Mouse (Mus musculus): ENCODE results near the gene Ppat.
A peak's percentile ranks its signal among the peaks of the same experiment; 100 is the strongest.

The Ppat gene

DNA sequence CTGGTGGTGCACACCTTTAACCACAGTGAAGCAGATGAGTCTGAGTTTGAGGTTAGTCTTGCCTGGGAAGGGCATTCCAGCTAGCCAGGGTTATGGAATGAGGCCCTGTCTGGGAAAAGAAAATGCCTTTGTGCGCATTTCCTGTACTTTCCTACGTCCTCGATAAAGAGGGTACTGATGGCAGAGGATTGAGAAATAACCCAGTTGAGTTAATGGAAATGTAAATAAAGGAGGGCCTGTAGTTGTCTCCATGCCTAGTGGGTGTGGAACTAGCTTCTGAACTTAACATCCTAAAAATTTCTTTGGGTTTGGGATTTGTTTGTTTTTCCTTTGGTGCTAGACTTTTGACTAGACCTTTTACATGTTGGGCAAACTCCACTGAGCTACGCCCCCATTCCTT lies 4.1 kb upstream of the Ppat start:
- Histone ChIP-seq H3K36me3 (ENCODE audit: control insufficient read depth, insufficient read depth, low read length, poor library complexity, severe bottlenecking) (peaks cover 9% of the 10 kb centered on the region), H3K27me3 (ENCODE audit: control insufficient read depth, insufficient read depth, low read length, poor library complexity, severe bottlenecking) (no peaks in the 10 kb centered on the region)
- DNase-seq (ENCODE audit: low read depth, low spot score): no peak

DNA sequence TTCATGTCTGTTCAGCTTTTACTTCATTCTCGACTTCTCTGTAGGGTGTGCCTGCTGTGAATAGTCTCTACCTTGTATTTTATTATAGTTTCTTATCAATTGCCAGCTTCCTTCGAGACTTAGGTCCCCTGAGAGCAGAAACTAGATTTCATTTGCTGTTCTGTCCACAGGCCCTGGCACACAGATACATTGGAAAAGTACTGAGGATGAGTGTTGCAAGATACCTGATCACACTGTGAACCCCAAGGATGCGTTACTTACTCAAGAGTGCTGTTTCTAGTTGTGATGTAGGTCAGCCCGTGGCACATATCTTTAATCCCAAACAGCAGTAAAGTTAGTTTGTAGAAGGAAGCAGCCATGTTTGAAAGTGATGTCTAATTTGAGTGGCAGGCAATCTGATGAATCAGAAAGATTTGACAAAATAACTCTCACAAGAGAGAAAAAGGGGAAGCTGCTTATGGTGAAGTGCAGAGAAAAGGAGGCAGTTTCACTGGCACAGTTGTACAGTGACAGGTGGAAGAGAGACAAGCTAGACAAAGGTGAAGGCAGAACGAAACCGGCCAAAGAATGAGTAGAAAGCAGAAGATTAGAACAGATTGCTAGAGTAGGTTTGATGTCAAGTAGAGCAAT lies 3.0 kb upstream of the Ppat start:
- peak; percentile 56 for DNase-seq (ENCODE audit: low read depth, low spot score)
- Histone ChIP-seq H3K27me3 (ENCODE audit: control insufficient read depth, insufficient read depth, low read length, poor library complexity, severe bottlenecking) (no peaks in the 10 kb centered on the region), H3K36me3 (ENCODE audit: control insufficient read depth, insufficient read depth, low read length, poor library complexity, severe bottlenecking) (peaks cover 7% of the 10 kb centered on the region)

DNA sequence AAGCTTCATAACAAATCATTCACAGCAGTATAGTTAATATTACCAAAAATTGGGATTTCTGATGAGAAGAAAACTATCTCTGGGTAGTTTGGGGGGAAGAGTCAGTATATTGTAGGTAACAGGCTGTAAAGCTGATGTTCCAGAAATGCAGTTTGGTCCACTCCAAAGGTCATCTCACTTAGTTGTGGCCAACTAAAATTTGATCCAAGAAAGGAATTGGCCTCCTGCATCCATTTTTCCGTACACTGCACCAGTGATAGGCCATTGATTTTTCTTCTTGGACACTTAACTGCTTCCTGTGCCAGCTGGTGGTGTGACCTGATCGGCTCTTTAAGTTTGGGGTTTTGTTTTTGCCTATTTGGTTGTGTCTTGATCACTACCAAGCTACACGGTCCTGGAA lies 2.4 kb upstream of the Ppat start:
- H3K27me3 ChIP-seq (ENCODE audit: control insufficient read depth, insufficient read depth, low read length, poor library complexity, severe bottlenecking): no peaks in the 10 kb centered on the region
- DNase-seq (ENCODE audit: low read depth, low spot score): no peak
- H3K36me3 ChIP-seq (ENCODE audit: control insufficient read depth, insufficient read depth, low read length, poor library complexity, severe bottlenecking): peaks cover 4% of the 10 kb centered on the region; the same call in 1 of the 2 replicates

DNA sequence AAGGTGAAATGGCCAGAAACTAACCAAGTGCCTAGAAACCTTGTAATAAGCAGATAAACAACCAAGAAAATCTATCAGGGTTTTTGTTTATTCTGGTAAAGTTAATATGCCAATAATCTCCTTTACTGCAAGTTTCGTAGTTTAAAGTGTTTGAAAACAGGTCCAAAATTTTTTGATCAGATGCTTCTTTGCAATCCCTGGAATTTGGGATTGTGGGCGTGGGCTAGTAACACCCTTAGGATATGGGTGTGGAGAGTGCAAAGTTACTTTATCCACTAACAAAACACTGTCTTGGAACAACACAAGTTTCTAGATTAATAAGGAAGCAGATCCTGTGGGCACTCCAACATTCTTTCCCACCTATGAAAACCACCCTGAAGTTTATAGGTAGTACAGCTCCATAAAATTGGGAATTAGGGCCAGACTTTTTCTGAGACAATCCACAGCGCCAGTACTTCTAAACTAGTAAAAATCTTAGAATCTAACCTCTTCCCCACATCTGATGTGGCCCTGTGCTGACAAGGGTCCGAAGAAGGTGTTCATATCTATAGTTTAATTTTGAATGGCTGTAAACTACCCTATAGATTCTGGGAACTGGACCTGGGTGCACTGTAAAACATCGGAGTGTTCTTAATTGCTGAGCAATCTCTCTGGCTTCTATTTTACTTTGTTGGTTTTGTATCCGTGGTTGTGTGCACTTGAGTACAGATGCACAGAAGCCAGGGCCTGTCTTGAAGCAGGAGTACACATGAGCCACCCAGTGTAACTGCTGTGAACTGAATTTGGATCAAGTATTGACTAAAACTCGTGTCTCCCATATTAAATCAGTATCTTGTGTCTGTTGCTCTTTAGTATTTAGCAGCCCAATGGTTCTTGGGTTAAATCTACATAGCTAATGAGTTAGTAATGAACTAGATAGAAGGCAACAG lies 998 bp upstream of the Ppat start:
- H3K27me3 ChIP-seq (ENCODE audit: control insufficient read depth, insufficient read depth, low read length, poor library complexity, severe bottlenecking): no peaks in the 10 kb centered on the region
- DNase-seq (ENCODE audit: low read depth, low spot score): no peak

DNA sequence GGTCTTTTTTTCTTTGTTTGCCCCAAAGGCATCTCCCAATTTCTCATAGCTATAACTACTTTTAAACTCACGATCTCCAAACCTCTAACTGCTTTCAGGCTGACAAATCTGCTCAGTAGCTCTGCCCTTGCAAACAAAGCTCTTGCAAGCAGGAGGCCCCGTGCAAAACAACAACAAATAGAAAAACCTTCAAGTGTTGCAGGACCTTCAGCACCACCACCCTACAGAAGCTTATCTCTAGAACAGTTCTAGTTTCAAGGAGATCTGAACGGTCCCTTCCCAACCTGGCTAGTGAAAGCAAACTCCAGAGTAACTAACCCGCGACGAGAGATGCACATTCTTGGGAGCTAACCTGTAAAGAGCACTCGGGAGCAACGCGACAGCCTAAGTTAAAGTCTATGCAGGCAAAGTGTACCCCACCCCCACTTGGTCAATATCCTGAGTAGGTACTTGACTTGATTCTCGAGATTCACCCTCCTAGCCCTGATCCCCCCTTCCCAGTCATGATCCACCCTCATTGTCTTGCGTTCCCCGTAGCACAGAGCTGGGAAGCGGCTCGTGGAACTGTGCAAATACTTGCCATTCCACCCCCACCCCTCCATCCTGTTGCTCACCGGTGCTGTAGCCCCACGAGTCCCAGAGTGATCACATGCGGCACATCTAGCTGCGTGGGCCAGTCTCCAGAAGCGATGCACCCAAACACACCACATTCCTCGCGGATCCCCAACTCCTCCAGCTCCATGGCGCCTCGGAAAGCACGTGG lies 854 bp downstream of the Ppat start:
- no peak for DNase-seq (ENCODE audit: low read depth, low spot score)
- Histone ChIP-seq H3K27me3 (ENCODE audit: control insufficient read depth, insufficient read depth, low read length, poor library complexity, severe bottlenecking) (no peaks in the 10 kb centered on the region), H3K36me3 (ENCODE audit: control insufficient read depth, insufficient read depth, low read length, poor library complexity, severe bottlenecking) (no peaks in the 10 kb centered on the region)

More for the DNA sequence above, 998 bp upstream of the Ppat start:
- H3K36me3 ChIP-seq (ENCODE audit: control insufficient read depth, insufficient read depth, low read length, poor library complexity, severe bottlenecking): 0 out of 2 replicates have a peak, but pooled peaks cover 2% of the 10 kb centered on the region

DNA sequence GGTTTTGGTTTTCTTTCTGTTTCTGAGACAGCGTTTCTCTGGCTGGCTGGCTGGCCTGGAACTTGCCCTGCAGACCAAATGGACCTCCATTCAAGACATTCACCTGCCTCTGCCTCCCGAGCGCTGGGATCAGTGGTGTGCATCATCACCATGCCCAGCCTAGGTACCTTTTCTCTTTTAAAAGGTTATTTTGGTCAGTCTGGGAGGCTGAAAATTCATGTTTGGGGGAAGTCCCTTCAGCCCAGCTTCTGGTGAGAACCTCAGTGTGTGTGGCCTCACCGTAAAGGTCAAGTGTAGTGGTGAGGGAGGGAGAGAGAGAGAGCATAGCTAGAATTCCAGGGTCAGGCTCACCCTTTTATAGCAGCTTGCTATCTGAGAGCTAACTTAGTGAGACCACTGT lies 3.6 kb downstream of the Ppat start:
- DNase-seq (ENCODE audit: low read depth, low spot score): no peak
- H3K27me3 ChIP-seq (ENCODE audit: control insufficient read depth, insufficient read depth, low read length, poor library complexity, severe bottlenecking): no peaks in the 10 kb centered on the region
- no peaks in the 10 kb centered on the region; the same call in 1 of the 2 replicates for H3K36me3 ChIP-seq (ENCODE audit: control insufficient read depth, insufficient read depth, low read length, poor library complexity, severe bottlenecking)

DNA sequence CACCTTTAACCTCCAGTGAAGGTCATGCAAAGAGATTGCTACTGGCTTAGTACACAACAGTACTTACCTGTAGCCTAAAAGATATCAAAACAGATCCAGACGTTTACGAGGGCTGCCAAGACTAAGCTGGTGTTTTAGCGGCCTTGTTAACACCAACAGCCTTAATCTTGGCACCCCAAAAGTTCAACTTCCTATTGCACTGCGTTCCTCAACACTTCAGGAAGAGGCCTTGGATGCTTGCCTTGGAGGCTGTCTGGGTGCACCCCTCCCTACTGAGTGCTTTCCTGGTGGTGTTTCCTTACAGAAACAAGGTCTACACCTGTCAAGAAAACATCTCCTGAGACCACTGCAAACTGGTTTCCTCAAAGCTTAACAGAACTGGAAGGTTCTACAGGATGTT lies 4.2 kb downstream of the Ppat start:
- DNase-seq (ENCODE audit: low read depth, low spot score): no peak
- Histone ChIP-seq H3K36me3 (ENCODE audit: control insufficient read depth, insufficient read depth, low read length, poor library complexity, severe bottlenecking) (no peaks in the 10 kb centered on the region; the same call in 1 of the 2 replicates), H3K27me3 (ENCODE audit: control insufficient read depth, insufficient read depth, low read length, poor library complexity, severe bottlenecking) (no peaks in the 10 kb centered on the region)

DNA sequence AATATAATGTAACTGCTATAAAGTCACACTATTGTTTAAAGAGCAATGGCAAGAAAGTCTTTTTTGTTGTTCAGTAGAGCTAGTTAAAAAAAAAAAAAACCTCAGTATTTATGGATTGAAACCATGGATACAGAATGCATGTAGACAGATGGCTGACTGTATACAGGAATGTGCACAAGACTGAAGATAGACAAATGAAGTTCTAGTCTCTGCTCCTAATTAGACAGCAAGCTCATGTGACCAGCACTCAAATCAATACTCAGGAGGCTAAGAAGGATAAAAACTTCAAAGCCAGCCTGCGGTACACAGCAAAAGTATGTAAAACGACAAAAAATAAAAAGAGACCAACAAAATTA lies 5.7 kb downstream of the Ppat start:
- Histone ChIP-seq H3K27me3 (ENCODE audit: control insufficient read depth, insufficient read depth, low read length, poor library complexity, severe bottlenecking) (no peaks in the 10 kb centered on the region), H3K36me3 (ENCODE audit: control insufficient read depth, insufficient read depth, low read length, poor library complexity, severe bottlenecking) (peaks cover 1% of the 10 kb centered on the region; the same call in 1 of the 2 replicates)
- DNase-seq (ENCODE audit: low read depth, low spot score): no peak

DNA sequence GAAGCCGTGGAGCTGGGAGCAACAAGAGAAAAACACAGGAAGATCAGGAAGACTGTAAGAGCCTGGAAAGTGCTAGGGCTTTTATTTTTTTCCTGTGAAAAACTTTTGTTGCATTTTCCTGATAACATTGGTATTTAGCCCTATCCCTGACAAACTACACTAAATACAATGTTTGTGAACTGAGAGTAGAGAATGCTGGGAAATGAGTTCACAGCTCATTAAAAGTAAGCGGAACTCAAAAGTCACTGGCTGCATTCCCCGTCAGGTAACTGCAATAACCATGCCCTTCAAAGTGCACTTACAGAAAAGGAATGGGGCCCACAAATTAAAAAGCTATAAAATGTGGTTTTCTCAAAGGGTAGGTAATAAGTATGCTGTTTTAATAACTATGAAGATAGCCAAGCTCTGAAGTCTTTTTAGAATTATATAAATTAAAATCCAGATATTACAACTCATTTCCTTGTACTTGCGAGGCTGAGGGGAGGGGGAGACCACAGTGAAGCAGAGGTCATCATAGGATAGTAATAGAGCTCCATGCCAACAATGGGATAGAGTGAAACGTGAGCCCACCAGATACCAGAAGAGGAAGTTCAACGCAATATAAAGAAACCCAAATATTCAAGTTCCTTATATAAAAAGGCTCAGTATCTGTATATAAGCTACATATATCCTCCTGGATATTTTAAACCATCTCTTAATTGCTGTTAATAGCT lies 6.3 kb downstream of the Ppat start:
- Histone ChIP-seq H3K36me3 (ENCODE audit: control insufficient read depth, insufficient read depth, low read length, poor library complexity, severe bottlenecking) (peaks cover 1% of the 10 kb centered on the region; the same call in 1 of the 2 replicates), H3K27me3 (ENCODE audit: control insufficient read depth, insufficient read depth, low read length, poor library complexity, severe bottlenecking) (no peaks in the 10 kb centered on the region)
- no peak for DNase-seq (ENCODE audit: low read depth, low spot score)

DNA sequence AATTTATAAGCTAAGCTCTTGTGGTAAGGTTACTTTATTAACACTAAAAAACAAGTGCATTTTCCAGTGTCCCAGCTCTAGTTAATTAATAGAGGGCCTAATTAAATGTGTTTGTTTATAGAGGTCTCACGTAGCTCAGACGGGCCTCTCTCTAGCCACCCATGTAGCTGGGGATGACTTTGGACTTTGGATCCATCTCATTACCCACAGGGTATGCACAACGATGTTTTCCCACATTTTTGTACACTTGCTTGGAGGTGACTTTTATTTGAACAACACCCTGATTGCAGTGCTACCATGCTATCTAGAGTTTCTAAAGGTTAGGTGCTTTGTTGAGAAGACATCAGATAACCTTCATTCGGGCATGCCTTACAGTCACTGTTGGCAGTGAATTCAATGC lies 8.9 kb downstream of the Ppat start:
- no peaks in the 10 kb centered on the region for H3K27me3 ChIP-seq (ENCODE audit: control insufficient read depth, insufficient read depth, low read length, poor library complexity, severe bottlenecking)
- no peak for DNase-seq (ENCODE audit: low read depth, low spot score)
- H3K36me3 ChIP-seq (ENCODE audit: control insufficient read depth, insufficient read depth, low read length, poor library complexity, severe bottlenecking): peaks cover 1% of the 10 kb centered on the region; the same call in 1 of the 2 replicates

DNA sequence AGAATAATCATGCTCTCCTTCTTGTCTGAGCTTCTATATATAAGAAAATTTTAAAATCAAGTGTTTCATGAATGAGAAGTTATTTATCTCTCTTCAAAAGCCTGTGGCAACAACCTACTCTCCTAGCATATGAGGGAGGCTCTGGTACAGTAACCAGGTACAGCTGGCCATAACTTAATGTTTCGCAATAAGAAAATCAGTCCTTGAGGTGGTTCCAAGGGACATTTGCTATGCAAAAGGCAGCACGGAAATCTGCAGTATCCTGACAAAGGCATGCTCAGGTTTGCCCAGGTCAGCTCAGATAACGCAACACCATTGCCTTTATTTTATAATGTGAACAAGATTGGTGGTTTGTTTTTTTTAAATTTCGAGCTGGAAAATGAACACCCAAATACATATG lies 9.4 kb downstream of the Ppat start:
- DNase-seq (ENCODE audit: low read depth, low spot score): no peak
- peaks cover 1% of the 10 kb centered on the region; the same call in 1 of the 2 replicates for H3K36me3 ChIP-seq (ENCODE audit: control insufficient read depth, insufficient read depth, low read length, poor library complexity, severe bottlenecking)
- H3K27me3 ChIP-seq (ENCODE audit: control insufficient read depth, insufficient read depth, low read length, poor library complexity, severe bottlenecking): no peaks in the 10 kb centered on the region

DNA sequence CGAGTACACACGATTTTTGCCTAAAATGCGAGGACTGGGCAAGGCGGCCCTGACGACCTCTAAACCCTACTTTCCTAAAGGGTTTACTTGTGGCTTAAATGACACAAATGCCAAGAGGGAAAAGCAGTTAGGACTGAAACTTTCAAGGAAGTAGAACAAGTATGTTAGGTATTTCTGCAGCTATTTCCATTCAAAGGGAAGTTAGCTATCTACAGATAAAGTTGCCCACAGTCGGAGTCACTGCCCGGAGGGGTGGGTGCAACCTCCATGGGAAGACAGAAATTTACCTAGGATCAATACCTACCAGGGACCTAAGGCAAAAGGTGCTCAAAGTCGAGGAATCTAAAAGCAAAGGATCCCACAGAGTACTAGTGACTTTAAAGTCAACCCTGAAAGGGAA lies 11.7 kb downstream of the Ppat start:
- 0 out of 2 replicates have a peak, but pooled peaks cover 1% of the 10 kb centered on the region for H3K36me3 ChIP-seq (ENCODE audit: control insufficient read depth, insufficient read depth, low read length, poor library complexity, severe bottlenecking)
- no peak for DNase-seq (ENCODE audit: low read depth, low spot score)

DNA sequence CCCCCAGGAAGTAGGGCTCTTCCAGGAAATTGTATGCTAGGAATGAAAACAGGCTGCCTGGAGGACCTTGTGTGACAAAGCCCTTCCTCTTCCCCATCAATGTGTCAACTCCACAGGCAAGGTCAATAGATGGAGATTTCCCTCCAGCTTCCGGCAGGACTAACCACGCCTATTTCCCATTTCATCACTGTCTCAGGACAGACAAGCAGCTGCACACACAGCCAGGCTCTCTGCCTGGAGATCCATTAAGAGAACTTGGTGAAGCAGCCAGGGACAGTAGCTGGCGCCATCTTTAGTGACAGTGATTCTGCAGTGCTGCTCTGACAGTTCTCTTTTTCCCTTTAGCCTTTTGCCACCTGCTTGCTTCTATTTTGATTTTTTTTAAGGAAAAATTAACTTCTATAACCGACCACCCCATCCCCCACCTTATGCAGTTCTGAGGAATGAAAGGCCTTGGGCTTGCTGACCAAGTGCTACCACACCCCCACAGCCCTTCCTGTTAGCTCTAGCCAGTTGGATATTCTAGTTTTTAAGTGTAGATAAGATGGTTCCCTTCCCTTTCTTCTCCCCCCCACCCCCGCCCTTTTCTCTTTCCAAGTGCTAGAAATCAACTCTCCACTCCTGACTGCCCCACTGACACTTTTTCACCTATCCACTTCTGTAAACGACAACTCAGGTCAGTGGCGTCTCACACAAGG lies 22.0 kb downstream of the Ppat start:
- Histone ChIP-seq H3K36me3 (ENCODE audit: control insufficient read depth, insufficient read depth, low read length, poor library complexity, severe bottlenecking) (no peaks in the 10 kb centered on the region), H3K27me3 (ENCODE audit: control insufficient read depth, insufficient read depth, low read length, poor library complexity, severe bottlenecking) (no peaks in the 10 kb centered on the region)
- no peak for DNase-seq (ENCODE audit: low read depth, low spot score)

More for the DNA sequence above, 11.7 kb downstream of the Ppat start:
- no peaks in the 10 kb centered on the region for H3K27me3 ChIP-seq (ENCODE audit: control insufficient read depth, insufficient read depth, low read length, poor library complexity, severe bottlenecking)

Data from splenic B cell, adult 2 months (primary cell).